Mouse (Mus musculus) neural tube, embryonic 13.5 days (tissue): ENCODE data around the gene Timm8a2. TPM values are rescaled to one million over a fixed set of nuclear protein-coding genes. Genes with fewer than 3 reads are reported as not detected.

ENCODE experiments used
- ATAC-seq: fragments of 200-750 bp; cut with Nextera tagmentation; 2 replicates; pipeline ENCODE4 v1.8.0; 2017; ENCODE audit warnings: low read depth, mild to moderate bottlenecking, moderate TSS enrichment, moderate library complexity
- H3K27ac ChIP-seq: fragments of 300-500 bp; sonication (generic); replicated peaks from 2 replicates; pipeline ENCODE4 v1.5.1; 2015; ENCODE audit warnings: moderate library complexity, mild to moderate bottlenecking, inconsistent platforms
- H3K27me3 ChIP-seq: fragments of 300-500 bp; sonication (generic); 2 replicates; pipeline ENCODE4 v1.6.1; 2015; ENCODE audit warnings: mild to moderate bottlenecking, inconsistent platforms
- H3K36me3 ChIP-seq: fragments of 300-500 bp; sonication (generic); 2 replicates; pipeline ENCODE4 v1.6.1; 2015; ENCODE audit warnings: mild to moderate bottlenecking, inconsistent platforms
- H3K4me1 ChIP-seq: fragments of 300-500 bp; sonication (generic); replicated peaks from 2 replicates; pipeline ENCODE4 v1.6.1; 2015; ENCODE audit warnings: inconsistent platforms
- H3K4me2 ChIP-seq: fragments of 300-500 bp; sonication (generic); 2 replicates; pipeline ENCODE4 v1.6.1; 2015; ENCODE audit warnings: inconsistent platforms, mild to moderate bottlenecking, moderate library complexity
- H3K4me3 ChIP-seq: fragments of 300-500 bp; sonication (generic); 2 replicates; pipeline ENCODE4 v1.5.1; 2015; ENCODE audit warnings: mild to moderate bottlenecking, inconsistent platforms
- H3K9ac ChIP-seq: fragments of 300-500 bp; sonication (generic); 2 replicates; pipeline ENCODE4 v1.6.1; 2015; ENCODE audit warnings: moderate library complexity, mild to moderate bottlenecking, inconsistent platforms
- H3K9me3 ChIP-seq: fragments of 300-500 bp; sonication (generic); 2 replicates; pipeline ENCODE4 v1.6.1; 2016; ENCODE audit warnings: inconsistent platforms
- WGBS: fragments of 180-500 bp; shearing (Covaris S2); methylation state at CpG from one replicate; pipeline ENCODE4 v1.1.7; 2015; 5-methylcytosine and 5-hydroxymethylcytosine counted together
- polyA plus RNA-seq: library from polyadenylated mRNA; unstranded; fragments of >200 nt; fragmentation: Nextera tagmentation; extraction: Ambion mirVana; gene quantifications from 2 replicates; pipeline ENCODE4 v1.2.1, GENCODE M21; 2015

Gene Timm8a2
- not detected in 2 replicates for polyA plus RNA-seq

DNA sequence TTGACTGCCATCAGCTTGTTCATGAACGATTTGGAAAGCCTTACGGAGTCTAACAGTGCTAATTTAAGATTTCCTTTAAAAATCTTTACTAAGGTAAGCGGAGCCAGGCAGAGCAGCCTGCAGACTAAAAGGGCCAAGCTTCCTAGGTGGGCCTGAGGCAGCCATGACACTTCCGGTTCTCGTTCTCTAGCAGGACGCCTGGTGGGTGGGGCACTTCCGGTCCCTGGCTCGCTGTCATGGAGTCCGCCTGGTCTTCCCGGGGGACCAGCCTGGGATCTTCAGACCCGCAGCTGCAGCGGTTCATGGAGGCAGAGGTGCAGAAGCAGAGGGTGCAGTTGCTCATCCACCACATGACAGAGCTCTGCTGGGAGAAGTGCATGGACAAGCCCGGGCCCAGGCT lies at the start of gene Timm8a2:
Timm8a2 (plus strand) TSS at position 224 of the 400 bp plus-strand sequence.
- H3K27me3 ChIP-seq = no peaks in the 10 kb centered on the region
- H3K4me1 ChIP-seq = no peaks in the 10 kb centered on the region
- H3K9me3 ChIP-seq = no peaks in the 10 kb centered on the region
- ATAC-seq = no peak
- no peak within 1 kb of the TSS for H3K4me2 ChIP-seq
- no peak within 1 kb of the TSS for H3K9ac ChIP-seq
- H3K4me3 ChIP-seq = no peak within 1 kb of the TSS
- no peak within 1 kb of the TSS for H3K27ac ChIP-seq
- no peaks in the 10 kb centered on the region for H3K36me3 ChIP-seq
- 94% methylated on average over 13 of the region's 13 CpGs for WGBS

DNA sequence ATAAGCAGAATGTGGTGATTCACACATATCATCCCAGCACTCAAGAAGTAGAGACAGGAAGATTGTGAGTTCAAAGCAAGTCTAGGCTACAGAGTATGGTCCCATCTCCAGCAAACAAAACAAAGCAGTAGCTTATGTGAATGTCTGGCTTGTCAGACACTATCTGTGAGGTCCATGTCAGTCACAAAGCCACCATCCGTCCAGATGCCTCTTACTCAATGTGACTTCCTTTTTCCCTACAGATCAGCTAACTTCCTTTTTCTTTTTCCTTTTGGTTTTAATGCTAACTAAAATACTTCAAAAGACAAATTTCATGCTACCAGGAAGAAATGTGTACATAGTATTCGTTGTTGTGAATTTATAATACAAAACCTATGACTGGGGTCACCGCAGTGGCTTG lies 49.0 kb upstream of the Timm8a2 start:
- no peaks in the 10 kb centered on the region for H3K9me3 ChIP-seq
- H3K9ac ChIP-seq = no peak overlapping the region
- no peaks in the 10 kb centered on the region for H3K27me3 ChIP-seq
- no peak overlapping the region for H3K4me3 ChIP-seq
- H3K36me3 ChIP-seq = no peaks in the 10 kb centered on the region
- no peak overlapping the region for H3K27ac ChIP-seq
- H3K4me1 ChIP-seq = peaks cover 4% of the 10 kb centered on the region
- WGBS = 94% methylated on average over 3 of the region's 3 CpGs
- H3K4me2 ChIP-seq = no peak overlapping the region
- ATAC-seq = no peak

DNA sequence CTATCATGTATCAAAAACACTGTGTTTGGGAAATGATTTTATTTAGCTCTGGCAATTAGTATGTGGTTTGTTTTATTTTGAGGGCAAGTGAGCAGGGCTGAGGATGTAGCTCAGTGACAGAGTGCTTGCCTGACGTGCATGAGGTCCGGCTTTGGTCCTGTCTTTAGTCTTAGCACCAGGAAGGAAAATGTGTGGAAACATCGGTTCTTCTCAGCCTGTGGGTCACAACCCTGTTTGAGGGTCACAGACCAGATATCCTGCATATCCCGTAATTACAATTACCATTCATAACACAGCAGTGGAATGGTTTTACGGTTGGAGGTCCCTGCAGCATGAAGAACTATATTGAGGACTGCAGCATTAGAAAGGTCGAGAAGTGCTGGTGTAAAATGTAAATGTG lies 48.4 kb upstream of the Timm8a2 start:
- Histone ChIP-seq H3K9ac (no peak overlapping the region), H3K36me3 (no peaks in the 10 kb centered on the region), H3K27ac (no peak overlapping the region), H3K4me3 (no peak overlapping the region), H3K4me1 (peaks cover 4% of the 10 kb centered on the region), H3K9me3 (no peaks in the 10 kb centered on the region), H3K4me2 (no peak overlapping the region), H3K27me3 (no peaks in the 10 kb centered on the region)
- ATAC-seq = no peak
- 86% methylated on average over 6 of the region's 6 CpGs for WGBS

DNA sequence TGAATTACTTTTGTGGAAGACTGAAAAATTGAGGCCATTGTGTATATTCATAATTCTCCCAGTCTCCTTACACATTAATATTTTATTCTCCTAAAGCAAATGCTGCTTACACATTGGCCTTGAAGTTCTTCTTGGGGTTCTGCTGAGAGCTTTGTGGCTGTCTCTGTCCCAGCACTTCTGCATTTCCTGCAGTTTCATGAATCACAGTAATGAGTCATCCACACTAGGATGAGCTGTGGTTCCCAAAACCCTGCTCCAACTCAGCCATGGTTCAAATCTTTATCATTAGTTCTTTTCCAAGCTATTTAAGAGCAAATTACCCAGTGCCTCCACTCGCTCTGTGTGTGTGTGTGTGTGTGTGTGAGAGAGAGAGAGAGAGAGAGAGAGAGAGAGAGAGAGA lies 47.2 kb upstream of the Timm8a2 start:
- no peaks in the 10 kb centered on the region for H3K36me3 ChIP-seq
- H3K4me2 ChIP-seq = no peak overlapping the region
- ATAC-seq = no peak
- WGBS = 94% methylated on average over 1 of the region's 1 CpGs
- H3K4me3 ChIP-seq = no peak overlapping the region
- H3K27me3 ChIP-seq = no peaks in the 10 kb centered on the region
- peaks cover 4% of the 10 kb centered on the region for H3K4me1 ChIP-seq
- no peak overlapping the region for H3K9ac ChIP-seq
- H3K9me3 ChIP-seq = no peaks in the 10 kb centered on the region
- no peak overlapping the region for H3K27ac ChIP-seq

DNA sequence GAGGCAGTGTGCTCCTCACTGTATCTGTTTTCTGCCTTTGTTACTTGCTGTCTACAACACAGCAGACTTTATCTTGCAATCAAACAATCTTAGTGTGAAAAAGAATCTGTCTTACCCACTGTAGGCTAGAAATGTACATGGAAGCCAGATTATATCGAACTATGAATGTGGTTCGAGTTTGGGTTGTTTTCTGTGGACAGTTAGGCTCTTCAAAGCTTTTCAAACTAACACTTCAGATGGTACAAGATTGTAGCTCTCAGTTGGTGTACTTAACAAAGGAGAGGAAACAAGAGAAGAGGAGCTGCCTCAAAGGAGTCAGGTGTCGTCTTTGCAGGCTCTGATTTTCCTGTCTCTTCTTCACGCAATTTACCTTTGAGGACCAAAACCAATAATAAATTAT lies 46.8 kb upstream of the Timm8a2 start:
- H3K4me3 ChIP-seq = no peak overlapping the region
- no peaks in the 10 kb centered on the region for H3K9me3 ChIP-seq
- no peak overlapping the region for H3K4me2 ChIP-seq
- no peaks in the 10 kb centered on the region for H3K36me3 ChIP-seq
- peaks cover 4% of the 10 kb centered on the region for H3K4me1 ChIP-seq
- H3K9ac ChIP-seq = no peak overlapping the region
- no peak for ATAC-seq
- H3K27me3 ChIP-seq = no peaks in the 10 kb centered on the region
- no peak overlapping the region for H3K27ac ChIP-seq
- 83% methylated on average over 4 of the region's 4 CpGs for WGBS

DNA sequence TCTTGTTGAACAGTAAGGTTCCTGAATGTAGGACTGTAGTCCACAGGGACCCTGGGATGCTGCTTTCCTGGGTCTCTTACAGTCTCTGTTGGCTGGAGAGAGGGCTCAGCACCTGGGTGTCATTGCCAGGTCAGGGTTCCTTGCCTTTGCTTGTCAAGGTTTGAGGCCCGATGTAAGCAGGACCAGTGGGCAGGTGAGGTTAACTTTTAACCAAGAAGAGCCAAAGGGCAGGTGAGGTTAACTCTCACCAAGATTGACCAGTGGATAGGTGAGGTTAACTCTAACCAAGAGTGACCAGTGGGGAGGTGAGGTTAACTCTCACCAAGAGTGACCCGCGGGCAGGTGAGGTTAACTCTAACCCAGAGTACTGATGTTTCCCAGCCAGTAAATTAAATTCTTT lies 45.1 kb upstream of the Timm8a2 start:
- WGBS = 98% methylated on average over 3 of the region's 3 CpGs
- no peaks in the 10 kb centered on the region for H3K9me3 ChIP-seq
- peaks cover 4% of the 10 kb centered on the region for H3K36me3 ChIP-seq
- no peak overlapping the region for H3K4me2 ChIP-seq
- no peak for ATAC-seq
- H3K4me1 ChIP-seq = no peaks in the 10 kb centered on the region; the same call in 1 of the 2 replicates
- no peaks in the 10 kb centered on the region for H3K27me3 ChIP-seq
- H3K27ac ChIP-seq = no peak overlapping the region
- no peak overlapping the region for H3K4me3 ChIP-seq
- H3K9ac ChIP-seq = no peak overlapping the region

DNA sequence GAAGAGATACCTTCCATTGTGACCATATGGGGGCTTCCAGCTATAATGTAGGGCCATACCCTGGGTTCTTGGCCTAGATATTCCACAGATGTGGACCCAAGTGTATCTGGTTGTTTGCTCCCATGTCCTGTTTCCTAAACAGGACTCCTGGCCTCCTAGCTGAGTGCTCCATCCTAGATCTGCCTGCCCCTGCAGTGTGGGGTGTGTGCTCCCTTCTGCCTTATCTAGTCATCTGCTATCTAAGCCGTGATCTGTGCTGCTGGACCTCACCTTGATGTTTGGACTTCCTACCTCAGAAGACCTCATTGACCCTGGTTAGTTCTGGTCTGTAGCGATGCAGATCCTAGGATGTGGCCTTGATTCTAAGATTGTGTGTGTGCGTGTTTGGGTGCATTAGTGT lies 44.6 kb upstream of the Timm8a2 start:
- H3K4me2 ChIP-seq = no peak overlapping the region
- H3K9me3 ChIP-seq = no peaks in the 10 kb centered on the region
- no peak overlapping the region for H3K27ac ChIP-seq
- no peaks in the 10 kb centered on the region for H3K4me1 ChIP-seq
- 97% methylated on average over 3 of the region's 3 CpGs for WGBS
- H3K36me3 ChIP-seq = peaks cover 9% of the 10 kb centered on the region
- H3K27me3 ChIP-seq = no peaks in the 10 kb centered on the region
- ATAC-seq = no peak
- no peak overlapping the region for H3K9ac ChIP-seq
- H3K4me3 ChIP-seq = no peak overlapping the region

DNA sequence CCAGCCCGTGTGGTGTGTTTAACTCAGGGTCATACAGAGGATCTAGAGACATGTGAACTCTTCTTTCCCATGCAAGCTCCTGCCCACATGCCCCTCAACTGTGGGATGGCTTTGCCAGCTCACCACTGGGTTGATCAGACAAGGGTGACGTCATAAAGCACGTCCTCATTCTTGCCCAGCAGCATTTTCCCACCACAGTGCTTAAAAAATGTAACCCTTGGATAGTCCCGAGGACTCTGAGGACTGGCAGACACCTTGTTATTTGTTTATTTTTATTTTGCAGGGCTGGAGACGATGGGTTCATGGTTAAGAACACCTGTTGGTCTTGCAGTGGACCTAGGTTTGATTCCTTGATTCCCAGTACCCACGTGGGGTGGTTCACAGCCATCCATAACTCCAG lies 43.6 kb upstream of the Timm8a2 start:
- H3K9me3 ChIP-seq = no peaks in the 10 kb centered on the region
- WGBS = 91% methylated on average over 6 of the region's 6 CpGs
- H3K4me2 ChIP-seq = no peak overlapping the region
- H3K9ac ChIP-seq = no peak overlapping the region
- H3K27me3 ChIP-seq = no peaks in the 10 kb centered on the region
- H3K36me3 ChIP-seq = peaks cover 20% of the 10 kb centered on the region
- no peak for ATAC-seq
- no peak overlapping the region for H3K27ac ChIP-seq
- H3K4me3 ChIP-seq = no peak overlapping the region
- H3K4me1 ChIP-seq = no peaks in the 10 kb centered on the region

DNA sequence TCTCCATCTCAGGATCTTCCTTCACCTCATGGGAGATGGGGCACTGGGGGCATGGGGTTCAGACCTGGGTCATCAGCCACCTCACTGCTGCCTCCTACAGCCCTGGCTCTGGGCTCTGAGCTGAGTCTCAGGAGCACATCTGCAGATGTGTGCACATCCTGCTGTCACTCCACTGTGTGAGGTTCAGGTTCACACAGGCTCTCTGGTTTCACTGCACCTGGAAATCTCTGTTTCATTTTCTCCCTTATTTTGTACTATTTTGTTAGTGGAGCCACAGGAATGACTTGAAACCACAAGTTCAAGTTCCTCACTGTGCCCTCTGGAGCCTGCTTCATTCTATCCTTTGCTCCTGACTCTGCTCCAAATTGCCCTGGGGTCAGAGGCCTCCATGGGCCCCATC lies 42.6 kb upstream of the Timm8a2 start:
- H3K4me1 ChIP-seq = no peaks in the 10 kb centered on the region
- H3K9ac ChIP-seq = no peak overlapping the region
- H3K9me3 ChIP-seq = no peaks in the 10 kb centered on the region
- peaks cover 28% of the 10 kb centered on the region for H3K36me3 ChIP-seq
- no peak overlapping the region for H3K4me2 ChIP-seq
- no peak overlapping the region for H3K4me3 ChIP-seq
- H3K27me3 ChIP-seq = no peaks in the 10 kb centered on the region
- ATAC-seq = no peak
- H3K27ac ChIP-seq = no peak overlapping the region

DNA sequence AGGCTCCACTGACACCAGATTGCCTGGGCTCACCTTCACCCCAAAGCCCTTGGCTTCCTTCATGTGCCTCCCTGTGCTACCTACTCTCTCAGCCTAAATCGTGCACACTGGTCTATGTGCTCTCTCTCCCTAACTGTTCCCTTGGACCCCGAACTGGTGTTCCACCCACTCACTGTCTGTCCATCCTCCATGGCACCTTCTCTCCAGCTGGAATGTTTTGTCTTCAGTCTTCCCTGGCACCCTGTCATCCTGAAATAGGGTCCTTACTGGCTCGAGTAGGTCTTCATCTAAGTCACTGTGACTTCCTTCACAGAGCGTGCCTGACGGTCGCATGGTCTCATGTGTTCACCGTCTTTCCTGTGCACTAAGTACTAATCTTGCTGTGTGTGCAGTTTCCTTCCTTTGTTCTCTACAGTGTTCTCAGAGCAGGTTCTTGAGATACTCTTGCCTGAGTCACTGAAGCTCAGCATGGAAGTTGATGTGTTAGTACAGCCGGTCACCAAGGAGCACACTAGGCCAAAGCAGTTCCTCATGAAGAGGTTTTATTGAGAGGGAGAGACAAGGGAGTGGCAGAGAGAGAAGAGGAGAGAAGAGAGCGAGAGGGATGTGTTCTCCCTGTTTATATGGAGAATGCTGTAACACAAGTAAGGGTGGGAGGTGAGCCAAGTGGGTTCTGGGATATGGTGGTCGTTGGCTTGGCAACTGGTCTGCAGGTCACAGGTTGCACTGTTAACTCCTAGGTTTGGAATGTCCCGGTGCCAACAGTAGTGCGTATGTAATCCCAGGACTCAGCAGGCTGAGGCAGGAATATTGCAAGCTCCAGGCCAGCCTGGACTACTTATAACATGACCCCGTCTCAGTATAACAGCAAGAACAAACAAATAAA lies 41.8 kb upstream of the Timm8a2 start:
- Histone ChIP-seq H3K4me2 (no peak overlapping the region), H3K27me3 (no peaks in the 10 kb centered on the region), H3K4me1 (no peaks in the 10 kb centered on the region), H3K9ac (no peak overlapping the region), H3K4me3 (no peak overlapping the region), H3K36me3 (peaks cover 28% of the 10 kb centered on the region), H3K9me3 (no peaks in the 10 kb centered on the region), H3K27ac (no peak overlapping the region)
- ATAC-seq = no peak
- 93% methylated on average over 13 of the region's 13 CpGs for WGBS

DNA sequence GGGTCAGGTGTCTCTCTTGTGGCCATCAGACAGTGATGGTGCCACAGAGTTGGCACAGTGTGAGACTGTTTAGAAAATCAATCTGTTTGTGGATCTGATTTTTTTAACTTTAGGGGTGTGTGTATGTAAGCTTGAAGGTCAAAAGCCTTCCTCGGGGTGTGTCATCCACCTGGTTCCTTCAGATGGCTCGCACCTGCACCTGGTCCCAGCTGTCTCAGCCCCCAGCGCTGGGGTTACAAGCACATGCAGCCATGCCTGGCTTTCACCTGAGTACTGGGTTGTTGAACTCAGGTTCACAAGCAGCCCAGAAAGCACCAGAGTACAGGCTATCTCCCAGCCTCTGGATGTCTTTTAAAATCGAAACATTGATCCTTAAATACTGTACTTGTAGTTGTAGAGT lies 40.9 kb upstream of the Timm8a2 start:
- H3K4me1 ChIP-seq = no peaks in the 10 kb centered on the region
- H3K4me2 ChIP-seq = no peak overlapping the region
- no peak overlapping the region for H3K4me3 ChIP-seq
- H3K36me3 ChIP-seq = peaks cover 28% of the 10 kb centered on the region
- H3K27me3 ChIP-seq = no peaks in the 10 kb centered on the region
- WGBS = 95% methylated on average over 4 of the region's 4 CpGs
- no peak overlapping the region for H3K9ac ChIP-seq
- no peaks in the 10 kb centered on the region for H3K9me3 ChIP-seq
- no peak for ATAC-seq
- H3K27ac ChIP-seq = no peak overlapping the region

DNA sequence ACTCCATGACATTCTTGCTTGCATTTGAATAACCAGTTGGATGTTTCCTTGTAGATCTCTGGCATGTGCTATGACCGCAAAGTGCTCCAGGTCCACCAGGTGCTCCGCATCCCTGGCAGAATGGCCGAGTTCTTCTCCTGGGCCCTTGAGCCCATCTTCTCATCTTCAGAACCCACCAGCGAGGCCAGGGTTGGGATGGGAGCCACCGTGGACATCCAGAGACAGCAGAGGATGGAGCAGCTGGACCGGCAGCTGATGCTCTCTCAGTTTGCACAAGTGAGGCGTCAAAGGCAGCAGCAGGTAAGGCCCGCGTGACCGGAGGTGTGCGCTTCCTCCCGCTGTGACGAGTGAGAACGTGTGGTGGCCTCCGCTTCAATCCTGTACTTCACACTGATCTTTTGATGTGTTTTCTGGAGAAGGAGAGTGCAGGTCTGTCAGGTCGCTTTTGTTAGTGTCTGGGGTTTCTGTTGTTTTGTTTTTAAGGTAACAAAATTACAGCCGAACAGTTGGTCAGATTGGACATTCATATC lies 40.2 kb upstream of the Timm8a2 start:
- Histone ChIP-seq H3K27ac (no peak overlapping the region), H3K36me3 (peaks cover 28% of the 10 kb centered on the region), H3K4me2 (no peak overlapping the region), H3K4me3 (no peak overlapping the region), H3K27me3 (no peaks in the 10 kb centered on the region), H3K9ac (no peak overlapping the region), H3K9me3 (no peaks in the 10 kb centered on the region), H3K4me1 (no peaks in the 10 kb centered on the region)
- ATAC-seq = no peak
- 95% methylated on average over 17 of the region's 17 CpGs for WGBS
